Mouse (Mus musculus) heart, embryonic 10.5 days (tissue): Measurements from ENCODE around the gene Magi2. TPM values are rescaled to one million over a fixed set of nuclear protein-coding genes. Genes with fewer than 3 reads are reported as not detected.

ENCODE experiments used
- DNase-seq: peaks from one replicate; pipeline ENCODE4 v3.0.0-alpha.2; 2017; ENCODE audit warnings: low spot score
- H3K27ac ChIP-seq: fragments of 300-500 bp; sonication (generic); 2 replicates; pipeline ENCODE4 v1.5.1; 2016; ENCODE audit warnings: mild to moderate bottlenecking
- H3K27me3 ChIP-seq: fragments of 300-500 bp; sonication (generic); 2 replicates; pipeline ENCODE4 v1.6.1; 2016; ENCODE audit warnings: mild to moderate bottlenecking; ENCODE audit not compliant: poor library complexity, insufficient read depth, severe bottlenecking
- H3K36me3 ChIP-seq: fragments of 300-500 bp; sonication (generic); 2 replicates; pipeline ENCODE4 v1.6.1; 2016; ENCODE audit warnings: mild to moderate bottlenecking, moderate library complexity
- H3K4me1 ChIP-seq: fragments of 300-500 bp; sonication (generic); 2 replicates; pipeline ENCODE4 v1.6.1; 2016; ENCODE audit warnings: mild to moderate bottlenecking
- H3K4me3 ChIP-seq: fragments of 300-500 bp; sonication (generic); 2 replicates; pipeline ENCODE4 v1.5.1; 2016; ENCODE audit warnings: mild to moderate bottlenecking, moderate library complexity
- H3K9me3 ChIP-seq: fragments of 300-500 bp; sonication (generic); 2 replicates; pipeline ENCODE4 v1.6.1; 2016; ENCODE audit warnings: mild to moderate bottlenecking, moderate library complexity
- WGBS: fragments of 180-500 bp; shearing (Covaris S2); methylation state at CpG from one replicate; pipeline ENCODE4 v1.1.7; 2016; 5-methylcytosine and 5-hydroxymethylcytosine counted together
- polyA plus RNA-seq: library from polyadenylated mRNA; unstranded; fragments of >200 nt; fragmentation: Nextera tagmentation; extraction: Ambion mirVana; gene quantifications from 2 replicates; pipeline ENCODE4 v1.2.1, GENCODE M21; 2016

Gene Magi2
- polyA plus RNA-seq, 1 experiment from 2014 or later: 1.8 TPM

DNA sequence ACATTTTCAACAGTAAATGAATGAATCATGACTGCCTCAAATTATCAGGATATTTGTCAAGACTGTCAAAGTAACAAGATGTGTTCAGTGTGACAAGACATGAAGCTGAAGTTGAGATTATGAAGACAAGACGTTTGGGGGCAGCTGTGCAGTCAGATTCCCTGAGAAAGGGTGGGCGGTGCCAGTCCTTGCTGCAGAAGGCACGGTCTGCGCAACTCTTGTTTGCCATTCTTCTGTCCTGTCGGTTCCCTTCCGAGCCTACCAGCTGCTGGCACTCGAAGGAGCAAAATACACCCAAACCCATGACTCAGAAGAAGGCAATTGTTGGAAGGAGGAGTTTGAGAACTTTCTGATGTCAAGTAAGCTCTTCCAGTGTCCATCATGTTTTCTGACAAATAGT is 852.1 kb downstream of the Magi2 start:
- no peaks in the 10 kb centered on the region for H3K4me1 ChIP-seq
- WGBS: 81% methylated on average over 7 of the region's 7 CpGs
- H3K36me3 ChIP-seq: no peaks in the 10 kb centered on the region
- H3K27ac ChIP-seq: no peak overlapping the region
- H3K9me3 ChIP-seq: no peaks in the 10 kb centered on the region
- H3K27me3 ChIP-seq: no peaks in the 10 kb centered on the region
- no peak for DNase-seq
- H3K4me3 ChIP-seq: no peak overlapping the region

DNA sequence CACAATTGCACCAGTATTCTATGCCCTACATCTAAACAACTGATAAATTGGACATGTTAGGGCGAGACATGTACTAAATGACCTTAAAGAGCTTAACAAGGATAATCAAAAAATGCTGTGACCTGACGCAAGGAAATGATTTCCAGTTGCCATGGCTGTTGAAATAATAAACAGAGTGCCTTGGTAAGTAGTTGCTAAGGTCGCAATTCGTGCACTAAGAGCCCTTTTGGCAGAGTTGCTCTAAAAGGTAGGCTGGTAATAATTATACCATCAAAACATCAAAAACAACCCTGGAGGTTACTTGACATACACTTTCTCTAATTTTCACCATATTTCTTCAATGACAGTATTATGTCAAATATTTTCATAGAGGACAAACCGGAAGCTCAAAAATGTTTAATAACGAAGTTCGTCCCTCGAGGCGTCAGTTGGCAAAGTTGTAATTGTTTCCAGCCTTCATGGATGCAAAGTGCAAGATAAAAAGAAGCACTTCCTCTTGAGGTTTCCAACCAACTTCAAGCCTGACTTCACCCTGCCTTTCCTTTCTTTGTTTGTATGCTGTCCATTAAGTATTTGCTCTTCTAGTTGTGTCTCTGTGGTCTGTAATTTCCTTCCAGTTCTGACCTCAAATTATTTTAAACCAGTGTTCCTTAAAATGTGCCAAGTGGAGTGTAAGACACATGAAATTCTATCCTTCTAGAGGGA is 853.9 kb downstream of the Magi2 start:
- Histone ChIP-seq H3K27ac (no peak overlapping the region), H3K9me3 (no peaks in the 10 kb centered on the region), H3K36me3 (no peaks in the 10 kb centered on the region), H3K27me3 (no peaks in the 10 kb centered on the region), H3K4me3 (no peak overlapping the region), H3K4me1 (no peaks in the 10 kb centered on the region)
- no peak for DNase-seq
- 67% methylated on average over 9 of the region's 9 CpGs for WGBS

DNA sequence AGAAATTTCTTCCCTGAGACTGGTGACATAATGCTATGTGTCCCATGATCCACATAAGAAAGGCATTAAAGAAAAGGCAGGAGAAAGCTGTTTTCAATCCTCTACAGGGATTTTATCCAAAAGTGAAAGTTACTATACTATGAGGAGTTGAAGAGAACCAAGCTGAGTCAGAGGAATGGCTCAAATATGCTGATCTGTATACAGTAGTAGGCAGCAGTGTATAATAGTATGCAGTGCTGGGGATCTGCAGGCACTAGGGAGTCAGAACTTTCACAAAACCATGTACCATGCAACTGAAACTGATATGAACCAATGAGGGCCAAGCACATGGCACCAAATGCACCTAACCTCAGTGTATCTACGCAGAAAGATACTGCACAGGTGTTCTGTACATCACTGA is 855.5 kb downstream of the Magi2 start:
- no peaks in the 10 kb centered on the region for H3K27me3 ChIP-seq
- DNase-seq: no peak
- WGBS: 96% methylated on average over 1 of the region's 1 CpGs
- H3K9me3 ChIP-seq: no peaks in the 10 kb centered on the region
- H3K27ac ChIP-seq: no peak overlapping the region
- H3K4me3 ChIP-seq: no peak overlapping the region
- H3K4me1 ChIP-seq: no peaks in the 10 kb centered on the region
- H3K36me3 ChIP-seq: no peaks in the 10 kb centered on the region

- Histone ChIP-seq H3K36me3 (no peaks in the 10 kb centered on the region), H3K27me3 (no peaks in the 10 kb centered on the region), H3K9me3 (no peaks in the 10 kb centered on the region), H3K4me1 (no peaks in the 10 kb centered on the region), H3K27ac (no peak overlapping the region), H3K4me3 (no peak overlapping the region)
- 64% methylated on average over 6 of the region's 6 CpGs for WGBS
- no peak for DNase-seq
Measured at GRCm38 (mm10) chr5:20087083-20087482, 860.2 kb downstream of the Magi2 start.

- Histone ChIP-seq H3K27me3 (no peaks in the 10 kb centered on the region), H3K4me3 (no peak overlapping the region), H3K36me3 (no peaks in the 10 kb centered on the region), H3K9me3 (no peaks in the 10 kb centered on the region), H3K4me1 (no peaks in the 10 kb centered on the region), H3K27ac (no peak overlapping the region)
- DNase-seq: no peak
Measured at GRCm38 (mm10) chr5:20103869-20104268, 877.0 kb downstream of the Magi2 start.

- Histone ChIP-seq H3K4me1 (no peaks in the 10 kb centered on the region), H3K27ac (no peak overlapping the region), H3K4me3 (no peak overlapping the region), H3K27me3 (no peaks in the 10 kb centered on the region), H3K36me3 (no peaks in the 10 kb centered on the region), H3K9me3 (no peaks in the 10 kb centered on the region)
- DNase-seq: no peak
- WGBS: 60% methylated on average over 3 of the region's 3 CpGs
Measured at GRCm38 (mm10) chr5:20104496-20104895, 877.7 kb downstream of the Magi2 start.

DNA sequence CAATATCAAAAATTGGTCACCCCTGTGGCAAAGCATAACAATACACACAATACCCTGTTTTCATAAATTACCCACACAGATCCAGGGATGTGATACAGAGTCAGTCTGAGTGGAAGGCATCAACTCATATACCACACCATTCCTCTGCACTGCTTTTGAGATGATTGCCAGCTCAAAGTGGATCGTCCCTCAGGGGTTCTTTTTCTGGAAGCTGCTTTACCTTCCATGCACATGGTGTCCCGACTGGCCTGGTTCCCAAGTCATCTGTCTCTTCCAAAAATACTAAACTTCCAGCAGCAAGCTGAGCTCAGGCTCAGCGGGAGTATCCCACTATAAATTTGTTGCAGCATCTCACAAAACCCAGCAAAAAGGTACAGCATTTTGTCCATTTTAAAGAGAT is 882.7 kb downstream of the Magi2 start:
- H3K9me3 ChIP-seq: no peaks in the 10 kb centered on the region
- no peak for DNase-seq
- no peaks in the 10 kb centered on the region for H3K36me3 ChIP-seq
- H3K27ac ChIP-seq: no peak overlapping the region
- WGBS: 81% methylated on average over 3 of the region's 3 CpGs
- no peaks in the 10 kb centered on the region for H3K27me3 ChIP-seq
- H3K4me1 ChIP-seq: no peaks in the 10 kb centered on the region
- H3K4me3 ChIP-seq: no peak overlapping the region

DNA sequence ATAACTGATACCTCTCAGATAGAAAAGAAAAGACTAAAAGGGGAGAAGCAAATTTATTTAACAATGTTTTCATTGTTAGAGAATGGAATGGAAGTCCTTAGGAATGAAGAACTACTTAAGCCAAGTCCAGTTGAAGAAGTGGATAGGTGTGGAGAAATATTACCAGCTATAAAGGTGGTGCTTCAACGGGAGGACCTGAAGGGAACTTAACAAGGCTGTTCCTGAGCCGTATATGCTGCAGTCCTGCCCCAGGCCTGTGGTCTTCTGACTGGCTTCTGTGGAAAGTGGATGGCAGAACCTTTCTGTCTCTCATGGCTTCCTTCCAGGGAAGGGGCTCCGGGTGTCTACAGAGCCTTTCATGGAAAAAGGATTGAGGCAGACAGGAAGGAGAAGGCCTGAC is 890.3 kb downstream of the Magi2 start:
- no peaks in the 10 kb centered on the region for H3K27me3 ChIP-seq
- no peaks in the 10 kb centered on the region for H3K36me3 ChIP-seq
- DNase-seq: no peak
- no peak overlapping the region for H3K27ac ChIP-seq
- no peak overlapping the region for H3K4me3 ChIP-seq
- no peaks in the 10 kb centered on the region for H3K9me3 ChIP-seq
- WGBS: 77% methylated on average over 3 of the region's 3 CpGs
- no peaks in the 10 kb centered on the region for H3K4me1 ChIP-seq

GRCm38 (mm10) chr5:20140235-20140634 is 913.4 kb downstream of the Magi2 start:
- 77% methylated on average over 2 of the region's 2 CpGs for WGBS

GRCm38 (mm10) chr5:20140662-20141444 is 914.0 kb downstream of the Magi2 start:
- Histone ChIP-seq H3K36me3 (no peaks in the 10 kb centered on the region), H3K27ac (no peak overlapping the region), H3K4me3 (no peak overlapping the region), H3K4me1 (no peaks in the 10 kb centered on the region), H3K27me3 (no peaks in the 10 kb centered on the region), H3K9me3 (no peaks in the 10 kb centered on the region)
- no peak for DNase-seq
- 69% methylated on average over 10 of the region's 10 CpGs for WGBS

More at GRCm38 (mm10) chr5:20140235-20140634, 913.4 kb downstream of the Magi2 start:
- no peaks in the 10 kb centered on the region for H3K27me3 ChIP-seq
- H3K9me3 ChIP-seq: no peaks in the 10 kb centered on the region
- no peak overlapping the region for H3K4me3 ChIP-seq
- no peak for DNase-seq
- no peaks in the 10 kb centered on the region for H3K4me1 ChIP-seq
- no peak overlapping the region for H3K27ac ChIP-seq
- H3K36me3 ChIP-seq: no peaks in the 10 kb centered on the region

DNA sequence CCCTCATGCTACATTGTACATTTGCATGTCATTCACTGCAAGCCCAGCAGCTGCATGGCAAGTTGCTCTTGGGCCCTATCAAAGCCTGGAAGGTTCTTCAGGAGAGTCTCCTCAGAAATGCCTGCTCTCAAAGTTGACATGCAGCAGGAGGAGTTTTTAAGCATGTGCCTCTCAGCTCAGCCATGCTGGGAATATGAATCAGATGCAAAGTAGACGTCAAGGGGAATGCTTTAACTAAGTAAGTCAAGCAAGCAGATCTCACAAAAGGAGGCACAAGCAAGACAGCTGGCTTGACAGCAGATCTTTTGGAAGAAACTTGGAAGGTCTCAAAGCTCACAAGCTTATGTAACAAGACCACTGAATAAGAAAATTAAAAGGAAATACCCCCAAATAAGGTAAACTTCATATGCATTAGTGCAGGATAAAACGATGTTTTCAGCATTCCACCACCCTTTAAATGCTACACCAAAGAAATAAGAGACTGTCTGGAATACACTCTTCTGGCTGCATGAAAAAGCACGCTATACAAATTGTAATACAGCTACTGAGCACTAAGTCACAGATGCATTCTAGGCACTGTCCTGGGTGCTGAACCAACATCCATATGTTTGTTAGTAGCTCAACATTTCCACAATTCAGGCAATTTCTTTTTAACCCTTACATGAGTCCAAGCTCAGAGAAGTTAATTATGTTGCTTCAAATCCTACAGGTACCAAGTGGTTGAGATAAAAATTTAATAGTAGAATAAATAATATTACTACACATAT is 926.7 kb downstream of the Magi2 start:
- no peak for DNase-seq
- WGBS: 55% methylated on average over 3 of the region's 3 CpGs
- H3K4me3 ChIP-seq: no peak overlapping the region

GRCm38 (mm10) chr5:20196765-20197164 is 969.9 kb downstream of the Magi2 start:
- no peaks in the 10 kb centered on the region for H3K9me3 ChIP-seq
- H3K4me3 ChIP-seq: no peak overlapping the region
- H3K36me3 ChIP-seq: no peaks in the 10 kb centered on the region
- no peaks in the 10 kb centered on the region for H3K4me1 ChIP-seq
- WGBS: 74% methylated on average over 5 of the region's 5 CpGs
- H3K27me3 ChIP-seq: no peaks in the 10 kb centered on the region
- no peak for DNase-seq
- H3K27ac ChIP-seq: no peak overlapping the region

More for the DNA sequence above, 926.7 kb downstream of the Magi2 start:
- Histone ChIP-seq H3K27me3 (no peaks in the 10 kb centered on the region), H3K4me1 (no peaks in the 10 kb centered on the region), H3K9me3 (no peaks in the 10 kb centered on the region), H3K27ac (no peak overlapping the region), H3K36me3 (no peaks in the 10 kb centered on the region)

GRCm38 (mm10) chr5:20197395-20197794 is 970.6 kb downstream of the Magi2 start:
- WGBS: 74% methylated on average over 9 of the region's 9 CpGs
- Histone ChIP-seq H3K4me3 (no peak overlapping the region), H3K27ac (no peak overlapping the region), H3K4me1 (no peaks in the 10 kb centered on the region), H3K27me3 (no peaks in the 10 kb centered on the region), H3K36me3 (no peaks in the 10 kb centered on the region), H3K9me3 (no peaks in the 10 kb centered on the region)
- no peak for DNase-seq
